Mouse (Mus musculus): ENCODE measurements around the gene Sap30l. TPM values are rescaled to one million over a fixed set of nuclear protein-coding genes. Genes with fewer than 3 reads are reported as not detected.

Sap30l gene
- total and polyA plus RNA-seq, 2 experiments from 2014 or later = 11.4 to 26.6 TPM

- Histone ChIP-seq H3K9me3 (ENCODE audit: low read length) (no peaks in the 10 kb centered on the region), H3K4me1 (ENCODE audit: insufficient read depth) (no peaks in the 10 kb centered on the region), H3K27me3 (ENCODE audit: insufficient read depth, low read length) (peaks cover 7% of the 10 kb centered on the region), H3K36me3 (ENCODE audit: insufficient read depth) (no peaks in the 10 kb centered on the region), H3K27ac (ENCODE audit: low read depth, low read length) (no peak overlapping the region), H3K9ac (no peak overlapping the region), H3K4me2 (ENCODE audit: low read depth) (no peak overlapping the region), H3K4me3 (ENCODE audit: low read depth, low read length) (no peak overlapping the region)
- 71% methylated on average over 7 of the region's 7 CpGs for WGBS
- no peak for ATAC-seq
- no peak for TF ChIP-seq CTCF (IDR thresholded peaks at IDR 0.05; ENCODE audit: low read depth)
- DNase-seq = no peak
Observed at GRCm38 (mm10) chr11:57847396-57847795, 46.0 kb downstream of the Sap30l start.

GRCm38 (mm10) chr11:57850298-57850697, 48.9 kb downstream of the Sap30l start:
- Histone ChIP-seq H3K27ac (ENCODE audit: low read depth, low read length) (no peak overlapping the region), H3K4me2 (ENCODE audit: low read depth) (no peak overlapping the region), H3K27me3 (ENCODE audit: insufficient read depth, low read length) (no peaks in the 10 kb centered on the region), H3K36me3 (ENCODE audit: insufficient read depth) (no peaks in the 10 kb centered on the region), H3K9me3 (ENCODE audit: low read length) (no peaks in the 10 kb centered on the region), H3K4me1 (ENCODE audit: insufficient read depth) (no peaks in the 10 kb centered on the region), H3K4me3 (ENCODE audit: low read depth, low read length) (no peak overlapping the region), H3K9ac (no peak overlapping the region)
- DNase-seq = no peak
- no peak for TF ChIP-seq CTCF (IDR thresholded peaks at IDR 0.05; ENCODE audit: low read depth)
- no peak for ATAC-seq
- 68% methylated on average over 7 of the region's 7 CpGs for WGBS

- TF ChIP-seq CTCF (IDR thresholded peaks at IDR 0.05; ENCODE audit: low read depth) = no peak
- Histone ChIP-seq H3K9ac (no peak overlapping the region), H3K4me2 (ENCODE audit: low read depth) (no peak overlapping the region), H3K9me3 (ENCODE audit: low read length) (no peaks in the 10 kb centered on the region), H3K27ac (ENCODE audit: low read depth, low read length) (no peak overlapping the region), H3K4me1 (ENCODE audit: insufficient read depth) (no peaks in the 10 kb centered on the region), H3K27me3 (ENCODE audit: insufficient read depth, low read length) (no peaks in the 10 kb centered on the region), H3K36me3 (ENCODE audit: insufficient read depth) (no peaks in the 10 kb centered on the region), H3K4me3 (ENCODE audit: low read depth, low read length) (no peak overlapping the region)
- ATAC-seq (no peak), DNase-seq (no peak)
- 59% methylated on average over 3 of the region's 3 CpGs for WGBS
Observed at GRCm38 (mm10) chr11:57850931-57851330, 49.5 kb downstream of the Sap30l start.

GRCm38 (mm10) chr11:57853571-57853970, 52.1 kb downstream of the Sap30l start:
- no peak overlapping the region for H3K27ac ChIP-seq (ENCODE audit: low read depth, low read length)
- no peaks in the 10 kb centered on the region for H3K27me3 ChIP-seq (ENCODE audit: insufficient read depth, low read length)
- no peaks in the 10 kb centered on the region for H3K4me1 ChIP-seq (ENCODE audit: insufficient read depth)
- no peaks in the 10 kb centered on the region for H3K9me3 ChIP-seq (ENCODE audit: low read length)
- no peak for DNase-seq
- ATAC-seq = no peak
- no peak overlapping the region for H3K4me2 ChIP-seq (ENCODE audit: low read depth)
- WGBS = 77% methylated on average over 6 of the region's 6 CpGs
- no peak overlapping the region for H3K9ac ChIP-seq
- TF ChIP-seq CTCF (IDR thresholded peaks at IDR 0.05; ENCODE audit: low read depth) = no peak
- no peak overlapping the region for H3K4me3 ChIP-seq (ENCODE audit: low read depth, low read length)
- H3K36me3 ChIP-seq (ENCODE audit: insufficient read depth) = no peaks in the 10 kb centered on the region

- H3K27me3 ChIP-seq (ENCODE audit: insufficient read depth, low read length) = no peaks in the 10 kb centered on the region
- ATAC-seq = no peak
- H3K9ac ChIP-seq = no peak overlapping the region
- H3K36me3 ChIP-seq (ENCODE audit: insufficient read depth) = no peaks in the 10 kb centered on the region
- no peak overlapping the region for H3K27ac ChIP-seq (ENCODE audit: low read depth, low read length)
- 39% methylated on average over 4 of the region's 4 CpGs for WGBS
- H3K4me2 ChIP-seq (ENCODE audit: low read depth) = no peak overlapping the region
- TF ChIP-seq CTCF (IDR thresholded peaks at IDR 0.05; ENCODE audit: low read depth) = no peak
- no peak for DNase-seq
- H3K4me1 ChIP-seq (ENCODE audit: insufficient read depth) = no peaks in the 10 kb centered on the region
- H3K9me3 ChIP-seq (ENCODE audit: low read length) = no peaks in the 10 kb centered on the region
- no peak overlapping the region for H3K4me3 ChIP-seq (ENCODE audit: low read depth, low read length)
Observed at GRCm38 (mm10) chr11:57857709-57858108, 56.3 kb downstream of the Sap30l start.

Other genes with a start within 250 kb of the Sap30l start
- 14.5 and 20.7 TPM in 2 replicates for gene Galnt10, start 156.2 kb upstream of the Sap30l start, total RNA-seq (2014; rRNA removed)
- gene Galnt10, start 156.2 kb upstream of the Sap30l start, polyA plus RNA-seq (2015; fragmentation: Nextera tagmentation; extraction: Ambion mirVana) = 8.0 and 9.5 TPM in 2 replicates
- gene Hand1, start 31.2 kb downstream of the Sap30l start, total RNA-seq (2014; rRNA removed) = not detected in 2 replicates
- not detected in 2 replicates for gene Hand1, start 31.2 kb downstream of the Sap30l start, polyA plus RNA-seq (2015; fragmentation: Nextera tagmentation; extraction: Ambion mirVana)
- gene Larp1, start 207.4 kb downstream of the Sap30l start, total RNA-seq (2014; rRNA removed) = 33.0 and 43.9 TPM in 2 replicates
- gene Larp1, start 207.4 kb downstream of the Sap30l start, polyA plus RNA-seq (2015; fragmentation: Nextera tagmentation; extraction: Ambion mirVana) = 7.6 and 13.3 TPM in 2 replicates

Data from forebrain, postnatal 0 days (tissue).